Mouse (Mus musculus) stomach, postnatal 0 days (tissue): Measurements from ENCODE around the gene 2310057J18Rik. TPM values are rescaled to one million over a fixed set of nuclear protein-coding genes. Genes with fewer than 3 reads are reported as not detected.

Source experiments
- ATAC-seq: fragments of 200-750 bp; cut with Nextera tagmentation; 2 replicates; pipeline ENCODE4 v1.8.0; 2017; ENCODE audit not compliant: low FRiP score, low TSS enrichment
- DNase-seq: peaks from one replicate; pipeline ENCODE4 v3.0.0-alpha.2; 2016; ENCODE audit warnings: low spot score
- H3K27ac ChIP-seq: fragments of 300-500 bp; sonication (generic); replicated peaks from 2 replicates; pipeline ENCODE4 v1.5.1; 2014; ENCODE audit warnings: mild to moderate bottlenecking, control low read depth
- H3K27me3 ChIP-seq: fragments of 300-500 bp; sonication (generic); 2 replicates; pipeline ENCODE4 v1.6.1; 2014; ENCODE audit warnings: low read length; ENCODE audit not compliant: control insufficient read depth, insufficient read depth
- H3K36me3 ChIP-seq: fragments of 300-500 bp; sonication (generic); 2 replicates; pipeline ENCODE4 v1.6.1; 2014; ENCODE audit warnings: low read length, mixed read lengths; ENCODE audit not compliant: control insufficient read depth, insufficient read depth
- H3K4me1 ChIP-seq: fragments of 300-500 bp; sonication (generic); replicated peaks from 2 replicates; pipeline ENCODE4 v1.6.1; 2014; ENCODE audit warnings: antibody characterized with exemption; ENCODE audit not compliant: control insufficient read depth, insufficient read depth
- H3K4me2 ChIP-seq: fragments of 300-500 bp; sonication (generic); replicated peaks from 2 replicates; pipeline ENCODE4 v1.6.1; 2014; ENCODE audit warnings: low read depth, mild to moderate bottlenecking, control low read depth, moderate library complexity
- H3K4me3 ChIP-seq: fragments of 300-500 bp; sonication (generic); 2 replicates; pipeline ENCODE4 v1.5.1; 2014; ENCODE audit warnings: low read depth, low read length, control low read depth
- H3K9ac ChIP-seq: fragments of 300-500 bp; sonication (generic); 2 replicates; pipeline ENCODE4 v1.6.1; 2014; ENCODE audit warnings: mild to moderate bottlenecking, low read length, control low read depth, mixed read lengths
- H3K9me3 ChIP-seq: fragments of 300-500 bp; sonication (generic); 2 replicates; pipeline ENCODE4 v1.6.1; 2016; ENCODE audit warnings: low read length; ENCODE audit not compliant: control insufficient read depth
- CTCF ChIP-seq: IDR thresholded peaks from 2 replicates; pipeline ENCODE4 v1.5.1; 2016; ENCODE audit warnings: antibody characterized with exemption, low read depth, mild to moderate bottlenecking, moderate library complexity
- EP300 ChIP-seq: optimal IDR thresholded peaks from 2 replicates; pipeline ENCODE3; 2016; ENCODE audit warnings: antibody characterized with exemption
- WGBS: fragments of 180-500 bp; shearing (Covaris S2); extraction: QIAGEN DNeasy Blood & Tissue Kit; methylation state at CpG from one replicate; pipeline ENCODE4 v1.1.7; 2014; 5-methylcytosine and 5-hydroxymethylcytosine counted together
- polyA plus RNA-seq: library from polyadenylated mRNA; unstranded; fragments of >200 nt; fragmentation: Nextera tagmentation; extraction: Ambion mirVana; gene quantifications from 2 replicates; pipeline ENCODE4 v1.2.1, GENCODE M21; 2015

2310057J18Rik gene
- polyA plus RNA-seq, 1 experiment from 2014 or later: not detected

GRCm38 (mm10) chr10:28955138-28955537 is 31.0 kb downstream of the 2310057J18Rik start:
- ATAC-seq (no peak), DNase-seq (peak; percentile 51)
- no peak overlapping the region for H3K27ac ChIP-seq
- no peaks in the 10 kb centered on the region for H3K9me3 ChIP-seq
- WGBS: 43% methylated on average over 4 of the region's 4 CpGs
- H3K27me3 ChIP-seq: no peaks in the 10 kb centered on the region
- H3K4me1 ChIP-seq: no peaks in the 10 kb centered on the region
- H3K4me2 ChIP-seq: no peak overlapping the region
- TF ChIP-seq EP300 (no peak), CTCF (peak; percentile 80)
- H3K9ac ChIP-seq: no peak overlapping the region
- no peak overlapping the region for H3K4me3 ChIP-seq
- H3K36me3 ChIP-seq: no peaks in the 10 kb centered on the region

GRCm38 (mm10) chr10:28954515-28954914 is 31.6 kb downstream of the 2310057J18Rik start:
- no peak overlapping the region for H3K4me2 ChIP-seq
- H3K9me3 ChIP-seq: no peaks in the 10 kb centered on the region
- no peak overlapping the region for H3K4me3 ChIP-seq
- 60% methylated on average over 4 of the region's 4 CpGs for WGBS
- H3K4me1 ChIP-seq: no peaks in the 10 kb centered on the region
- H3K27ac ChIP-seq: no peak overlapping the region
- no peak overlapping the region for H3K9ac ChIP-seq
- DNase-seq (no peak), ATAC-seq (no peak)
- H3K36me3 ChIP-seq: no peaks in the 10 kb centered on the region
- TF ChIP-seq CTCF (peak; percentile 38), EP300 (no peak)
- H3K27me3 ChIP-seq: no peaks in the 10 kb centered on the region

Other genes with a start within 250 kb of the 2310057J18Rik start
- gene Soga3, start 157.5 kb upstream of the 2310057J18Rik start, polyA plus RNA-seq: 1.8 and 2.2 TPM in 2 replicates
- 1.5 TPM in 1 of 2 replicates, not detected in the other for gene Gm49353, start 212.7 kb upstream of the 2310057J18Rik start, polyA plus RNA-seq
- gene 9330159F19Rik, start 225.3 kb upstream of the 2310057J18Rik start, polyA plus RNA-seq: 2.1 and 3.5 TPM in 2 replicates